Mouse (Mus musculus): Measurements from ENCODE around the gene Fcmr. TPM values are rescaled to one million over a fixed set of nuclear protein-coding genes. Genes with fewer than 3 reads are reported as not detected.

Fcmr gene
- total RNA-seq, 2 experiments from 2014 or later, result 3.4 to 4.1 TPM

GRCm38 (mm10) chr1:130857456-130857855 lies 8.0 kb upstream of the Fcmr start:
- no peak for DNase-seq

DNA sequence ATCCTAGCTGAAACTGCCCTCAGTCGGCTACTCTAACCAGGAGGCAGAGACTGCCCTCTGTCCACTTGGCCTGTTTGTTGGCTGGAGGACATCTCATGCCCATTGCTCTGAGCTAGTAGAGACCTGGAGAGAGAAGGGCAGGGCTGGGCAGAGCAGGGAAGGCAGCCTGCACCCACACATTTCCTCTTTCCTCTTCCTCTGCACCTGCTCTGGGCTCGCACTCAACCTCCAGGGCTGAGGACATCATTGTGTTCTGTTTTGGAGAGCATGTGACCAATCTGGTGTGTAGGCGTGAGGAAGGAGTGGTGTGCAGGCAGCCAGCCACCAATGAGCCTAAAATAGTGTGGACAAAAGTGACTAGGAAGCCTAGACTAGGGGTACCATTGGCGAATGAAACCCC lies 1.2 kb upstream of the Fcmr start:
- DNase-seq, result no peak

GRCm38 (mm10) chr1:130864741-130865140 lies 728 bp upstream of the Fcmr start:
- no peak for DNase-seq

DNA sequence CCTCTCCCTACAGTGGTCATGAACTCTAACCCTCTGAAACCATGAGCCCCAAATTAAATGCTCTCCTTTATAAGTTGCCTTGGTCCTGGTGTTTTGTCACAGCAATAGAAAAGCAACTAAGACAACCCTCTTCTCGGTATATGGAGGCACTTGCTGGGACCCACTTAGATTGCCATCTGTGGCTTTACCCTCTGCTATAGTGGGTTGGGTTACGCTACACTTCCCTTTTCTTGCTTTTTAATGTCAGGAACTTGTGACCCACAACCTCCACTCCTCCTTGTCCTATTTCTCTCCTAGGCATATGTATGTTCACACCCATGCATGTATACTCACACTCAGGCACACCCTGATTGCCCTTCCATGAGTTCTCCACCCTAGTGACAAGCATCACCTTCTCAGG lies 7.4 kb downstream of the Fcmr start:
- DNase-seq, result no peak

DNA sequence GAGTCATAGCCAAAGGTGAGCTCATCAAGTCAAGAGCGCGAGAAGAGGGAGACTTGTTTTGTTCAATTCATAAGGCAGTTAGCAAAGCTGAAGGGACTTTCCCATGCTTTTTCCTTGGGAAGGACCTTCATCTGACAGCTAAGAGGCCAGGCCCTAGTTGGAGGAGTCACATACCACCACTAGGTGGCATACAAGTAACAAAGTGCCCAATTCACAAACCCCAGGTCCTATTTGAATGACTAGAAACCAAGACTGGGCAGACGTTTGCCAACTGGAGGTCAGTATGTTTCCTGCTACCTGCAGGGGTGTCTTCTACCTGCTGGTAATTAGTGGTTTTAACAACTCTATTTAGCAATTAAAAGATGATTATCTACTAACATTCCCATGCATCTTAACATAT lies 9.7 kb downstream of the Fcmr start:
- DNase-seq, result peak; percentile 49

GRCm38 (mm10) chr1:130875910-130876309 lies 10.4 kb downstream of the Fcmr start:
- DNase-seq, result no peak

DNA sequence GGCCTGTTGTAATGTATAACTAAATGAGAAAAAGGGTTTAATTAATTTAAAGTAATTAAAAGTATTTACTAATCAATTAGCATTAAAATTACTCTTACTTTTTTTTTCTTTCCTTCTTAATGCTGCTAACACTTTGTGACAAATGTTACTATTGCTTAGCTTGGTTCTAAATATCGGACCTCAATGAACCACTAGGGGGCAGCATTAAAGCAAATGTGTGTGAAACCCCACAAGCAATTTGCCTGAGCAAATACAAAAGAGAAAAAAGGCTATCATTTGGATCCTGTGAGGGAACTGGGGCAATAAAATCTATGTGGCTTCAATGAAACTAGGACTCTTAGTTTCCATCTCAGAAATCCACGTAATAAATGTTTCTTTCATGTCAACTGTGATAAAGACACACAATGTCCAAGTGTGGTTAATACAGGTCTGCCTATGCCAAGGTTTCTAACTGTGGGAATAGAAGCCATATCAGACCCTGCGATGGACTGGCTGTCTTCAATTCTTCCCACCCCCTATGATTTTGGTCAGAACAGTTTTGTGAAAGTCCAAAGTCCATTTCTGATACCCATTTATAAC lies 11.6 kb downstream of the Fcmr start:
- DNase-seq, result peak; percentile 60

GRCm38 (mm10) chr1:130877889-130878614 lies 12.6 kb downstream of the Fcmr start:
- DNase-seq, result peak; percentile 30

GRCm38 (mm10) chr1:130879927-130880326 lies 14.5 kb downstream of the Fcmr start:
- no peak for DNase-seq

DNA sequence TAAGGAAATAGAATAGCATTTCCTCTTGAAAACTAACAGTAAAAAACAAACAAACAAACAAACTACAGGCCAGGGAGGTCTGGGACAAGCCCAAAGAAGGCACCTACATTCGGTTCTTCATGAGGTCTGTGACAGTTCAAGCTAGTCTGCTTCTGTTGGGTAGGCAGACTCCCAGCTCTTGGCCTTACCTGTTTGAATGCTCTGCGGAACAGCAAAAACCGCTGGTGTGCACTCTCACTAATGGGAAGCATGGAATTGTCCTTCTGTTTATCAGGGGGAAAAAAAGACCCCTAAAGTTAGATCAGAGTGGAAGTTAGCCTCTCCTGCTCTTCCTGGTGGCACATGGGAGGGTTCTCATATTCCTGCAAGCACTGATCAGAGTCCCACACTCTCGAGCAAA lies 17.7 kb downstream of the Fcmr start:
- no peak for DNase-seq

DNA sequence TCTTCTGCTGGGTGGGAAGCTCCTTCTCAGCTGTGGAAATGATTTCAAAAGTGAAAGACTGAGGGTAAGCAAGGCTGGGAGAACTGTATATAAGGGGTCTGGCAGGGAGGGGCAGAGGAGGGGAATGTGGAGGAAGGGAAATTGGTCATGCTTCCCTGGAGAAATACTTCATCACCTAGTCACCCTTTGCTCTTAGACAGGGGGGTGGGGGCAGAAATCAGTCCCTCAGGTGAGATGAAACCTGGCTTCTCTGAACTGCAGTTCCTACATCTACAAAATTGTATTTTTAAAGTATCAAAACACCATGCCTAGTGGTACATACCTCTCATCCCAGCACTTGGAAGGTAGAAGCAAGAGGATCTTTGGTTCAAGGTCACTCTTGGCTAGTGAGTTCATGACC lies 21.9 kb downstream of the Fcmr start, which contains the start of gene Il24:
TSS of gene Il24 (minus strand) at position 101 of the 400 bp plus-strand sequence.
- no peak for DNase-seq

DNA sequence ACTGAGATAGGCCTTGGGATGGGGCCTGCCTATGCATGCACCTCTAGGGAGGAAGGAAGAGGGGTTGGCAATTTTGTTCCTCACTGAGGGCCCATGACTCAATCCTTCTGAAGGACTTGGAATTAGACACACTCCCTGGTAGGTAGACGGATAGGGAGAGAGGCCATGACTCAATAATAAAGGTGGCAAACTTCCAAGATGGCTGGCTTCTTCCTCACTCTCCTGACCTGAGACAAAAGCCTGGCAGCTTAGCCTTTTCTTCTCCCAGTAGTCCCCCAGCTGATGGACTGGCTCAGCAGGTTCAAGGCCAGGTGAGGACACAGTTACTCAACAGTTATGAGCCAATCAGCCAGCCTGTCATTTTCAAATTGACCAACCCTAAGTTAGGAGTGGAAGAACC lies 27.0 kb downstream of the Fcmr start:
- DNase-seq, result peak; percentile 66

DNA sequence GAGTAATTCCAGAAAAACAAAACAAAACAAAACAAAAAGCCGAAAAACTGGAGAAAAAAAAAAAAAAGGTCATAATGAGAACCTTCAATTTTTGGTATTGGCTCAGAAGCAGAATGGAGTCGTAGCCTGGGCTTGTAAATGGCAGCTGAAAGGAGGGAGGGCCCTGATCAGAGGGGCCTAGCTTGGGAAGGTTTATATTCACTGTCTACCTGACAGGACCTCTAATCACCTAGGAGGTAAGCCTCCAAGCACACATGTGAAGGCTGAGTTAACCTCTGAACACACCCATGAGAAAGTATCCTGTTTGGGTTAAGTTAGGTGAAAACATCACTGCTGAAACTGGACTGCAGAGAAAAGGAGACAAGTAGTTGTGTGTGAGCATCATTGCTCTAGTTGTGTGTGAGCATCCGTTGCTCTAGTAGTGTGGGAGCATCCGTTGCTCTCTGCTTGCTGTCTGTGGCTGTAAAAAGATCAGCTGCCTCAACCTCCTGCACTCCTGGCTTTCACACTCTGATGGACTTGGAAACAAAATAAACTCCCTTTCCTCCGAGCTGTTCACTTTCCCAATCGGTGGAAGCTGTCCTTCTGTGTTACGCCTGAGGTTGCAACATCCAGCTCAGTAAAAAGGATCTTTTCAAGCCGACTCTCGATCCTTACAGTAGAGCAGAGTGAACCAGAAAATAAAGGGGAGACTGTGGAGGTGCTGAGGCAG lies 28.0 kb downstream of the Fcmr start:
- no peak for DNase-seq

DNA sequence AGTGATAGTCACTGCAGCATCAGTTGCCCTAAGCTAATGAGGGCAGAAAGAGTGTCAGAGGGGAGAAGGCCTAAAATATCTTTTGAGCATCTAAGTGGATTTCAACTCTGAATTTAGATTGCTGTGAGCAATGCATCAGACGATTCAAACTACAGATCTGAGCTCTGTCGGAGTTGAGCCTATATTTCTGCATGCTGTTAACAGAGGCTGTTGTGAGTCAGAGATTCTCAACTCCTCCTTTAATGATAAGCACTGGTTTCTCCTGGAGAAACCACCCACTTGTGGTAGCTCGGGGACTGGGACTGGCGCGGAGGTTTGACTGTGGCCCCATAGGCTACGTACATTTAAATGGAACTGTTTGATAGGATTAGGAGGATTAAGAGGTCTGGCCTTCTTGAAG lies 29.0 kb downstream of the Fcmr start:
- no peak for DNase-seq

DNA sequence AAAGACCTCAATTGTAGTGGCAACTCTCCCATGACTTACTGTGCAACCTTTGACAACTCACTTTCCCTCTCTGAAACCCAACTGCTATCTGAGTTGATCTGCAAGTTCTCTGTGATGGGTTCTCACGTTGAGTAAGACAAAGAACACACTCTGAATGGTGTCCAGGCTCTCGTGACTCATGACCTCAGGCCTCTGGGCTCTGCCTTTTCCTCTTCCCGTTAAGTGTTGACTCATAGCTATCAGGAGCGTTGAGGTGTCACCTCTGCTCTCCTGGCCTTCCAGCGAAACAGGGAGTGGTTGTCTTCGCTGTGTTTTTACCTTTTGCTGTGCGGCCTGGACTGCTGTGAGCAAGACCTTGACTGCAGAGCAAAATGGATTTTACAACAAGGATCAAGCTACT lies 37.0 kb downstream of the Fcmr start:
- no peak for DNase-seq

GRCm38 (mm10) chr1:130911401-130912010 lies 46.0 kb downstream of the Fcmr start, which contains the start of gene Il20:
Gene Il20, minus strand, starts transcription at chr1:130911451.
- DNase-seq, result no peak

DNA sequence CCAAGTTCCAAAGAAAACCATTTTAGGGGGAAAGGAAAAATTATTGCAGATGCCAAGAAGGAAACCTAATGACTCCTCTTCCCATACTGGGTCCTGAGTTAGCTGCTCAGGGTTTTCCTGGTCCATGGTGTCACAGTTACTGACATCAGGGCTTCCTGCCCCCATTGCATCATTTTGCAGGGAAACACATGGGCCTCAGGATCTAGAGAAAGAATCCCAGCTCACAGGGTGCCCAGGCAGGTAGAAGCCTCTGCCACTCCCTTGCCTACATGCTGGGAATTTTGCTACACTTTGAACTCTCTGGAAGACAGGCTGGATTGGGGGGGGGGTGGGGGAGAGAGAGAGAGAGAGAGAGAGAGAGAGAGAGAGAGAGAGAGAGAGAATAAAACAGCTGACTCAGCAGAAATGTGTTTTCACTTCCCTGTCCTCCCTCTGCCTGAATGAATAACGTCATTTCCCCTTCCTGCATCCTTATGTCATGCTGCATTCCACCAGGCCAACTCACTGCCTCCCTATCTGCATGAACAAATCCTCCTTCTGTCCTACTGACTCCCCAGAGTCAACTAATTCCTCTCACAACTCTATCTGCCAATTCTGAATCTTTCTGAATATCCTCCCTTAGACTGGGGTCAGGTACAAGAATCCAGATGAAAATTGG lies 53.0 kb downstream of the Fcmr start:
- DNase-seq, result no peak

DNA sequence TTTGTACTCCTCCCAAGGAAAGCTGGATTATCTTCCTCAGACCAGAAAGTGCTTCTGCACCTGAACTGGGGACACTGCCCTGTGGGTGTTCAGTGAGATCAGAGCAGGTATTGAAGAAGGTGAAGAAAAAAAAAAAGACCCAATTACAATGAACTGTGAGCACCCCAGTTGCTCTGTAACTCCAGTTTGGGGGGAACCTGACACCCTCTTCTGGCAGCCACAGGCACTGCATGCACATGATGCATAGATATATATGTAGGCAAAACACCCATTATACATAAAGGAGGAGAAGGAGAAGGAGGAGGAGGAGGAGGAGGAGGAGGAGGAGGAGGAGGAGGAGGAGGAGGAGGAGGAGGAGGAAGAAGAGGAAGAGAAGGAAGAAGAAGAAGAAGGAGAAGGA lies 61.0 kb downstream of the Fcmr start:
- DNase-seq, result peak; percentile 26

All from adrenal gland, postnatal 10 days (tissue).